Mouse (Mus musculus): ENCODE results near the gene Pawr. TPM values are rescaled to one million over a fixed set of nuclear protein-coding genes. Genes with fewer than 3 reads are reported as not detected.

Gene Pawr
- 8.8 and 11.9 TPM in 2 replicates for polyA plus RNA-seq (2012; rRNA removed)

GRCm38 (mm10) chr10:108331784-108332561, at the start of gene Pawr:
Gene Pawr (plus strand): TSS chr10:108332121.

Other genes with a start within 250 kb of the Pawr start
- 4.0 and 6.9 TPM in 2 replicates for gene Ppp1r12a, start 169.9 kb upstream of the Pawr start, polyA plus RNA-seq (2012; rRNA removed)

Data from stomach, adult 2 months (tissue).